Mouse (Mus musculus) heart, adult 2 months (tissue): ENCODE measurements at regions not wholly inside any gene's neighbourhood (a gene's known extent, or its start where the extent isn't known, plus 50 kb on each side); places are given as distances from the start of the nearest gene placed in this dataset.

ENCODE experiments used
- DNase-seq, 2 experiments: peaks; one replicate each; pipeline ENCODE4 v3.0.0; 2021
- H3K27ac ChIP-seq: fragments of 200-600 bp; 2 replicates; pipeline ENCODE4 v1.8.1; 2022
- H3K27me3 ChIP-seq: fragments of 200-500 bp; 2 replicates; pipeline ENCODE4 v1.6.1; 2012; ENCODE audit warnings: mild to moderate bottlenecking, low read length, inconsistent platforms, mixed read lengths; ENCODE audit not compliant: control insufficient read depth, insufficient read depth
- H3K36me3 ChIP-seq: fragments of 200-500 bp; 2 replicates; pipeline ENCODE4 v1.6.1; 2012; ENCODE audit warnings: low read length, inconsistent platforms; ENCODE audit not compliant: control insufficient read depth, insufficient read depth
- H3K4me1 ChIP-seq: fragments of 200-500 bp; 2 replicates; pipeline ENCODE4 v1.6.1; 2011; ENCODE audit warnings: low read length; ENCODE audit not compliant: control insufficient read depth, insufficient read depth
- H3K4me3 ChIP-seq: fragments of 200-600 bp; 2 replicates; pipeline ENCODE4 v1.8.1; 2022
- H3K79me2 ChIP-seq: fragments of 200-500 bp; replicated peaks from 2 replicates; pipeline ENCODE4 v1.6.1; 2012; ENCODE audit warnings: mild to moderate bottlenecking, inconsistent platforms, low read length, moderate library complexity, mixed read lengths; ENCODE audit not compliant: control insufficient read depth, insufficient read depth
- H3K9ac ChIP-seq: fragments of 200-500 bp; 2 replicates; pipeline ENCODE4 v1.6.1; 2012; ENCODE audit warnings: low read depth, mild to moderate bottlenecking, control low read depth, inconsistent platforms, low read length, mixed read lengths
- CTCF ChIP-seq: fragments of 200-600 bp; IDR thresholded peaks from 2 replicates; pipeline ENCODE4 v1.8.1; 2022; ENCODE audit warnings: antibody characterized with exemption, mild to moderate bottlenecking, moderate library complexity
- EP300 ChIP-seq: fragments of 200-500 bp; IDR thresholded peaks from 2 replicates; pipeline ENCODE4 v1.6.1; 2011; ENCODE audit warnings: low read depth, low read length, control low read depth; ENCODE audit not compliant: insufficient read depth
- POLR2A ChIP-seq: fragments of 200-500 bp; IDR thresholded peaks from 2 replicates; pipeline ENCODE4 v1.6.1; 2011; ENCODE audit warnings: mild to moderate bottlenecking, low read depth, low read length, control low read depth; ENCODE audit not compliant: insufficient read depth
- WGBS: fragments of 180-500 bp; shearing (Covaris S2); methylation state at CpG from one replicate; pipeline ENCODE4 v1.1.7; 2018; 5-methylcytosine and 5-hydroxymethylcytosine counted together
- intact Hi-C: fragments of 180-260 bp; cut with DNase I; formaldehyde crosslinking; loops from one replicate; pipeline ENCODE4 v1.15.1; 2025

- Histone ChIP-seq H3K27ac (no peak overlapping the region), H3K4me1 (no peaks in the 10 kb centered on the region), H3K27me3 (no peaks in the 10 kb centered on the region), H3K4me3 (no peak overlapping the region), H3K9ac (no peak overlapping the region), H3K36me3 (no peaks in the 10 kb centered on the region), H3K79me2 (no peaks in the 10 kb centered on the region)
- DNase-seq, result no peak
- WGBS, result 75% methylated on average over 3 of the region's 3 CpGs
- TF ChIP-seq EP300 (no peak), CTCF (no peak), POLR2A (no peak)
- intact Hi-C loops, result no loop called here
Measured at GRCm38 (mm10) chr1:45653248-45653647, 141.7 kb upstream of the Wdr75 start.

- H3K4me3 ChIP-seq, result no peak overlapping the region
- no peak for DNase-seq
- intact Hi-C loops, result no loop called here
- no peaks in the 10 kb centered on the region for H3K36me3 ChIP-seq
- no peaks in the 10 kb centered on the region for H3K27me3 ChIP-seq
- H3K79me2 ChIP-seq, result no peaks in the 10 kb centered on the region
- no peak for TF ChIP-seq CTCF
- TF ChIP-seq EP300, result no peak
- no peak for TF ChIP-seq POLR2A
- 43% methylated on average over 3 of the region's 3 CpGs for WGBS
- peak overlapping the region; percentile 2; the same call in 1 of the 2 replicates for H3K27ac ChIP-seq
- H3K9ac ChIP-seq, result no peak overlapping the region
- no peaks in the 10 kb centered on the region for H3K4me1 ChIP-seq
Measured at GRCm38 (mm10) chr1:45663882-45664520, 131.0 kb upstream of the Wdr75 start.

GRCm38 (mm10) chr1:45672443-45673156 lies 122.4 kb upstream of the Wdr75 start:
- H3K9ac ChIP-seq, result no peak overlapping the region
- H3K79me2 ChIP-seq, result no peaks in the 10 kb centered on the region
- 30% methylated on average over 5 of the region's 5 CpGs for WGBS
- no peaks in the 10 kb centered on the region for H3K4me1 ChIP-seq
- H3K27ac ChIP-seq, result peak overlapping the region; percentile 53
- no peaks in the 10 kb centered on the region for H3K36me3 ChIP-seq
- intact Hi-C loops, result loop anchor here (10.0 kb wide), 1 partner anchor 92 kb away; no protein-coding TSS in a partner anchor
- H3K4me3 ChIP-seq, result no peak overlapping the region
- DNase-seq, result peak; percentile 66 to 75
- H3K27me3 ChIP-seq, result no peaks in the 10 kb centered on the region
- TF ChIP-seq CTCF (peak; percentile 67), POLR2A (no peak), EP300 (0 out of 2 replicates have a peak, but pooled peaks have one; percentile 23)

GRCm38 (mm10) chr1:45675771-45676439 lies 119.1 kb upstream of the Wdr75 start:
- H3K79me2 ChIP-seq, result no peaks in the 10 kb centered on the region
- no peaks in the 10 kb centered on the region for H3K4me1 ChIP-seq
- H3K27ac ChIP-seq, result no peak overlapping the region
- DNase-seq, result peak in 1 of 2 experiments; percentile 24
- H3K4me3 ChIP-seq, result no peak overlapping the region
- intact Hi-C loops, result loop anchor here (10.0 kb wide), 1 partner anchor 89 kb away; no protein-coding TSS in a partner anchor
- H3K36me3 ChIP-seq, result no peaks in the 10 kb centered on the region
- TF ChIP-seq EP300 (no peak), POLR2A (no peak), CTCF (no peak)
- H3K27me3 ChIP-seq, result no peaks in the 10 kb centered on the region
- WGBS, result 72% methylated on average over 5 of the region's 5 CpGs
- H3K9ac ChIP-seq, result no peak overlapping the region

GRCm38 (mm10) chr1:45679964-45680709 lies 114.8 kb upstream of the Wdr75 start:
- Histone ChIP-seq H3K9ac (no peak overlapping the region), H3K36me3 (no peaks in the 10 kb centered on the region), H3K27ac (no peak overlapping the region), H3K4me3 (no peak overlapping the region), H3K4me1 (no peaks in the 10 kb centered on the region), H3K27me3 (no peaks in the 10 kb centered on the region), H3K79me2 (no peaks in the 10 kb centered on the region)
- 77% methylated on average over 8 of the region's 8 CpGs for WGBS
- DNase-seq, result no peak
- no peak for TF ChIP-seq EP300
- no peak for TF ChIP-seq CTCF
- TF ChIP-seq POLR2A, result no peak
- intact Hi-C loops, result loop anchor here (10.0 kb wide), 1 partner anchor 85 kb away; no protein-coding TSS in a partner anchor
